Mouse (Mus musculus): ENCODE results near the gene Tnr.

GRCm38 (mm10) chr1:159775168-159775567 is 251.6 kb downstream of the Tnr start:
- TF ChIP-seq KAT2A (conservative IDR thresholded peaks at IDR 0.05; ENCODE audit: low read depth, low read length) (no peak), CTCF (IDR thresholded peaks at IDR 0.05 in 2 of 3, conservative IDR thresholded peaks at IDR 0.05 in 1 of 3; ENCODE audit: control insufficient read depth in 1 of 3, insufficient read depth in 1 of 3, low read depth in 2 of 3, low read length in 3 of 3, poor library complexity in 1 of 3, severe bottlenecking in 1 of 3) (no peak)
